14 mouse cellular contexts compared by ENCODE assay signal in genomic region chr3:132425819-132426671, GRCm38 (mm10).
DNase-seq lines count a peak whose midpoint lies in the region; ATAC-seq lines count a peak whose summit lies in the region.
"Had no signal": no experiment of that assay in that cellular context is flagged by ENCODE, and none has a peak within 500 bp of the region (broad histone marks: within the 10 kb centered on the region; RNA-seq: fewer than 3 reads in every experiment).

No protein-coding gene starts in this region.

- no peak overlapping the region for H3K9ac ChIP-seq in kidney, embryonic 16.5 days (replicated peaks; ENCODE audit: low read length)
- H3K9ac ChIP-seq in neural tube, embryonic 13.5 days: no peak overlapping the region
- H3K9ac ChIP-seq in neural tube, embryonic 15.5 days (replicated peaks): no peak overlapping the region
- no peak overlapping the region for H3K9ac ChIP-seq in intestine, embryonic 16.5 days (ENCODE audit: low read depth, low read length)
- H3K9ac ChIP-seq: midbrain, embryonic 13.5 days had no signal

- no peak for DNase-seq in kidney, adult 8-10 months
- DNase-seq in yolk sac, embryonic 10.5 days (ENCODE audit: low spot score): peak; percentile 14
- DNase-seq in heart, adult 9 months (ENCODE audit: low spot score in 2 of 2): no peak
- DNase-seq: cerebellum, adult 9-10 months; heart, postnatal 10 days; kidney, adult 11 months; lung, adult 2 months; right cerebral cortex, postnatal 4 days had no signal

- WGBS in kidney, embryonic 16.5 days: 21% methylated on average over 11 of the region's 11 CpGs
- 59% methylated on average over 11 of the region's 11 CpGs for WGBS in neural tube, embryonic 13.5 days
- WGBS in neural tube, embryonic 15.5 days: 60% methylated on average over 11 of the region's 11 CpGs
- WGBS in intestine, embryonic 16.5 days: 44% methylated on average over 11 of the region's 11 CpGs

- no peak overlapping the region for H3K27ac ChIP-seq in kidney, embryonic 16.5 days (ENCODE audit: low read length)
- no peak overlapping the region for H3K27ac ChIP-seq in neural tube, embryonic 13.5 days (replicated peaks)
- H3K27ac ChIP-seq in neural tube, embryonic 15.5 days (replicated peaks): no peak overlapping the region
- H3K27ac ChIP-seq in intestine, embryonic 16.5 days (ENCODE audit: low read length): no peak overlapping the region
- H3K27ac ChIP-seq: midbrain, embryonic 13.5 days had no signal

- H3K9me3 ChIP-seq in kidney, embryonic 16.5 days (ENCODE audit: low read length): no peaks in the 10 kb centered on the region
- H3K9me3 ChIP-seq in neural tube, embryonic 13.5 days: no peaks in the 10 kb centered on the region
- no peaks in the 10 kb centered on the region for H3K9me3 ChIP-seq in neural tube, embryonic 15.5 days (replicated peaks)
- no peaks in the 10 kb centered on the region for H3K9me3 ChIP-seq in intestine, embryonic 16.5 days (ENCODE audit: control insufficient read depth, low read length)
- H3K9me3 ChIP-seq: midbrain, embryonic 13.5 days had no signal

- no peak overlapping the region for H3K4me3 ChIP-seq in kidney, embryonic 16.5 days (ENCODE audit: low read length)
- no peak overlapping the region for H3K4me3 ChIP-seq in neural tube, embryonic 13.5 days
- no peak overlapping the region for H3K4me3 ChIP-seq in neural tube, embryonic 15.5 days (replicated peaks)
- H3K4me3 ChIP-seq in intestine, embryonic 16.5 days (ENCODE audit: low read length): no peak overlapping the region
- H3K4me3 ChIP-seq: midbrain, embryonic 13.5 days had no signal

- H3K4me2 ChIP-seq in kidney, embryonic 16.5 days (replicated peaks; ENCODE audit: low read depth, low read length): peak overlapping the region; percentile 15
- no peak overlapping the region for H3K4me2 ChIP-seq in neural tube, embryonic 13.5 days
- H3K4me2 ChIP-seq in neural tube, embryonic 15.5 days: no peak overlapping the region
- H3K4me2 ChIP-seq in intestine, embryonic 16.5 days (ENCODE audit: low read depth, low read length): no peak overlapping the region
- H3K4me2 ChIP-seq: midbrain, embryonic 13.5 days had no signal

- peak; percentile 86 for ATAC-seq in kidney, embryonic 16.5 days (ENCODE audit: low FRiP score, low TSS enrichment)
- ATAC-seq in neural tube, embryonic 13.5 days (ENCODE audit: low read depth): 0 out of 2 replicates have a peak, but pooled peaks have one; percentile 27
- no peak for ATAC-seq in neural tube, embryonic 15.5 days (ENCODE audit: low FRiP score)
- peak; percentile 46 for ATAC-seq in intestine, embryonic 16.5 days
- ATAC-seq: midbrain, embryonic 13.5 days had no signal

- H3K27me3 ChIP-seq in kidney, embryonic 16.5 days (ENCODE audit: insufficient read depth, low read length): no peaks in the 10 kb centered on the region
- no peaks in the 10 kb centered on the region for H3K27me3 ChIP-seq in neural tube, embryonic 13.5 days
- no peaks in the 10 kb centered on the region for H3K27me3 ChIP-seq in neural tube, embryonic 15.5 days (replicated peaks)
- H3K27me3 ChIP-seq in intestine, embryonic 16.5 days (replicated peaks; ENCODE audit: control insufficient read depth, insufficient read depth, low read length): no peaks in the 10 kb centered on the region
- H3K27me3 ChIP-seq: CH12.LX; midbrain, embryonic 13.5 days had no signal

- H3K36me3 ChIP-seq in kidney, embryonic 16.5 days (ENCODE audit: insufficient read depth, low read length): no peaks in the 10 kb centered on the region
- no peaks in the 10 kb centered on the region for H3K36me3 ChIP-seq in neural tube, embryonic 13.5 days
- H3K36me3 ChIP-seq in neural tube, embryonic 15.5 days: no peaks in the 10 kb centered on the region
- H3K36me3 ChIP-seq in intestine, embryonic 16.5 days (ENCODE audit: control insufficient read depth, insufficient read depth, low read length): no peaks in the 10 kb centered on the region
- H3K36me3 ChIP-seq: midbrain, embryonic 13.5 days had no signal

- H3K4me1 ChIP-seq in kidney, embryonic 16.5 days (ENCODE audit: insufficient read depth, low read length): peaks cover 7% of the 10 kb centered on the region; the same call in 1 of the 2 replicates
- H3K4me1 ChIP-seq in neural tube, embryonic 13.5 days (replicated peaks): no peaks in the 10 kb centered on the region
- H3K4me1 ChIP-seq in neural tube, embryonic 15.5 days: no peaks in the 10 kb centered on the region
- no peaks in the 10 kb centered on the region for H3K4me1 ChIP-seq in intestine, embryonic 16.5 days (ENCODE audit: control insufficient read depth, insufficient read depth, low read length)
- H3K4me1 ChIP-seq: midbrain, embryonic 13.5 days had no signal
